ENCODE assay signal across 8 mouse cellular contexts in genomic region chr1:178960015-178960559, GRCm38 (mm10).
DNase-seq lines count a peak whose midpoint lies in the region; ATAC-seq lines count a peak whose summit lies in the region.

No protein-coding gene starts in this region.

- no peaks in the 10 kb centered on the region for H3K36me3 ChIP-seq in forebrain, embryonic 13.5 days (ENCODE audit: poor library complexity, severe bottlenecking)
- no peaks in the 10 kb centered on the region for H3K36me3 ChIP-seq in lung, embryonic 15.5 days

- H3K27me3 ChIP-seq in forebrain, embryonic 13.5 days: peaks cover 8% of the 10 kb centered on the region; the same call in 1 of the 2 replicates
- H3K27me3 ChIP-seq in lung, embryonic 15.5 days: peaks cover 6% of the 10 kb centered on the region; the same call in 1 of the 2 replicates

- H3K9ac ChIP-seq in forebrain, embryonic 13.5 days: no peak overlapping the region
- H3K9ac ChIP-seq in lung, embryonic 15.5 days: no peak overlapping the region

- H3K27ac ChIP-seq in forebrain, embryonic 13.5 days: no peak overlapping the region
- H3K27ac ChIP-seq in lung, embryonic 15.5 days: no peak overlapping the region

- peak; percentile 78 for ATAC-seq in cerebellum, adult (ENCODE audit: insufficient number of reproducible peaks, low FRiP score, low TSS enrichment)
- peak; percentile 63 for ATAC-seq in forebrain, embryonic 13.5 days
- peak; percentile 51 to 65; a peak in 3 of 4 replicates for ATAC-seq in hematopoietic stem cell, adult 5-6 weeks (replicated peaks in 1 of 2; ENCODE audit: insufficient read depth in 1 of 2, low FRiP score in 2 of 2, low TSS enrichment in 1 of 2, low read depth in 1 of 2, poor library complexity in 2 of 2, severe bottlenecking in 2 of 2)
- 0 out of 2 replicates have a peak, but pooled peaks have one; percentile 35 for ATAC-seq in lung, embryonic 15.5 days (ENCODE audit: borderline replicate concordance, extremely low read depth, low FRiP score, low TSS enrichment)

- H3K4me3 ChIP-seq in forebrain, embryonic 13.5 days: no peak overlapping the region
- H3K4me3 ChIP-seq in lung, embryonic 15.5 days: no peak overlapping the region

- no peak overlapping the region for H3K4me2 ChIP-seq in forebrain, embryonic 13.5 days
- H3K4me2 ChIP-seq in lung, embryonic 15.5 days: no peak overlapping the region

- 0 out of 2 replicates have a peak, but pooled peaks cover 5% of the 10 kb centered on the region for H3K4me1 ChIP-seq in forebrain, embryonic 13.5 days
- H3K4me1 ChIP-seq in lung, embryonic 15.5 days: 0 out of 2 replicates have a peak, but pooled peaks cover 2% of the 10 kb centered on the region

- 46% methylated on average over 7 of the region's 7 CpGs for WGBS in forebrain, embryonic 13.5 days
- 45% methylated on average over 7 of the region's 7 CpGs for WGBS in lung, embryonic 15.5 days

- H3K9me3 ChIP-seq in forebrain, embryonic 13.5 days (replicated peaks): no peaks in the 10 kb centered on the region
- H3K9me3 ChIP-seq in lung, embryonic 15.5 days: no peaks in the 10 kb centered on the region

- DNase-seq in MN1 (ENCODE audit: low spot score): peak; percentile 62
- DNase-seq in layer of hippocampus, adult 18-20 months (ENCODE audit: low spot score in 2 of 2): peak; percentile 37 to 87
- peak; percentile 66 for DNase-seq in ovary, postnatal 36 days (ENCODE audit: low spot score)
- peak; percentile 47 to 56 for DNase-seq in thymus, postnatal 36 days
